Mouse (Mus musculus) MEL (cell line): Measurements from ENCODE around the gene Slc10a4.

Experiments used
- CTCF ChIP-seq, 3 experiments: IDR thresholded peaks in 2 of 3; conservative IDR thresholded peaks in 1 of 3; 2 replicates each; pipeline ENCODE4 v1.5.1; 2011 to 2012; ENCODE audit warnings: low read length in 3 of 3, low read depth in 2 of 3, mild to moderate bottlenecking in 2 of 3, improper control_type of control experiment in 1 of 3, inconsistent platforms in 1 of 3, mixed read lengths in 1 of 3, moderate library complexity in 1 of 3; ENCODE audit not compliant: control insufficient read depth in 1 of 3, insufficient read depth in 1 of 3, poor library complexity in 1 of 3, severe bottlenecking in 1 of 3
- ETS1 ChIP-seq: IDR thresholded peaks from 2 replicates; pipeline ENCODE4 v1.6.1; 2012; ENCODE audit warnings: low read depth, mild to moderate bottlenecking, inconsistent platforms, low read length, improper control_type of control experiment, moderate library complexity
- GATA1 ChIP-seq: IDR thresholded peaks from 2 replicates; pipeline ENCODE4 v1.6.1; 2011; ENCODE audit warnings: low read depth, low read length, improper control_type of control experiment
- HCFC1 ChIP-seq: IDR thresholded peaks from 2 replicates; pipeline ENCODE4 v1.6.1; 2012; ENCODE audit warnings: low read depth, mild to moderate bottlenecking, inconsistent platforms, low read length, improper control_type of control experiment, moderate library complexity
- MAX ChIP-seq: IDR thresholded peaks from 2 replicates; pipeline ENCODE4 v1.6.1; 2011; ENCODE audit warnings: low read length, improper control_type of control experiment
- NELFE ChIP-seq: IDR thresholded peaks from 2 replicates; pipeline ENCODE4 v1.6.1; 2011; ENCODE audit warnings: low read depth, low read length, improper control_type of control experiment
- POLR2A ChIP-seq, 2 experiments: IDR thresholded peaks; 2 replicates each; pipeline ENCODE4 v1.6.1; 2011 to 2012; ENCODE audit warnings: low read length in 2 of 2, mild to moderate bottlenecking in 2 of 2, control low read depth in 1 of 2, improper control_type of control experiment in 1 of 2, low read depth in 1 of 2, moderate library complexity in 1 of 2; ENCODE audit not compliant: control insufficient read depth in 1 of 2, insufficient read depth in 1 of 2, poor library complexity in 1 of 2
- TBP ChIP-seq: IDR thresholded peaks from 2 replicates; pipeline ENCODE4 v1.8.0; 2011; ENCODE audit warnings: low read depth, low read length, improper control_type of control experiment
- USF1 ChIP-seq: IDR thresholded peaks from 2 replicates; pipeline ENCODE4 v1.6.1; 2014; ENCODE audit warnings: low read depth, mild to moderate bottlenecking, inconsistent platforms, low read length, improper control_type of control experiment, moderate library complexity
- ZNF384 ChIP-seq: IDR thresholded peaks from 2 replicates; pipeline ENCODE4 v1.6.1; 2012; ENCODE audit warnings: low read depth, mild to moderate bottlenecking, inconsistent platforms, low read length, improper control_type of control experiment

- no peak for TF ChIP-seq ETS1
- TF ChIP-seq POLR2A (IDR thresholded peaks at IDR 0.05; ENCODE audit: control insufficient read depth in 1 of 2, insufficient read depth in 1 of 2, low read depth in 1 of 2, low read length in 2 of 2, poor library complexity in 1 of 2): no peak
- no peak for TF ChIP-seq TBP
- no peak for TF ChIP-seq MAX
- no peak for TF ChIP-seq HCFC1
- no peak for TF ChIP-seq CTCF (IDR thresholded peaks at IDR 0.05 in 2 of 3, conservative IDR thresholded peaks at IDR 0.05 in 1 of 3; ENCODE audit: control insufficient read depth in 1 of 3, insufficient read depth in 1 of 3, low read depth in 2 of 3, low read length in 3 of 3, poor library complexity in 1 of 3, severe bottlenecking in 1 of 3)
- no peak for TF ChIP-seq ZNF384
- no peak for TF ChIP-seq NELFE
- no peak for TF ChIP-seq USF1
- TF ChIP-seq GATA1: no peak
Measured at GRCm38 (mm10) chr5:73006784-73007581, at the start of gene Slc10a4.
